Mouse (Mus musculus): ENCODE data around the gene Arhgap32.

Arhgap32 gene

DNA sequence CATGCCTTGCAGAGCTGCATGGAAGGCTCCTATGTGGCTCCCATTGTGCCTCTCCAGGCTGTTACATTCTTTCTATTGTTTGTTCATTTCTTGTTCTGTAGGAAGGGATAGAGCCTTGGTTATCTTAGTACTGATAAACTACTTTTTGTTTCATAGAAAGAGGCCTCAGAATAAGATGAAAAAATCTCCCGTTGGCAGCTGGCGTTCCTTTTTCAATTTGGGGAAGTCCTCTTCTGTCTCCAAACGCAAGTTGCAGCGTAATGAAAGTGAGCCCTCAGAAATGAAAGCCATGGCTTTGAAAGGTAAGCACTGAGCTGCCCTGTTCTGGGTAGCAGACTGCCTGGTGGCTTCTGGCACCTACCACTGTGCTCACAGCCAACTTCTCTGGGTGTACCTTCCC lies 134.6 kb downstream of the Arhgap32 start:
- DNase-seq (ENCODE audit: low read depth) = no peak

DNA sequence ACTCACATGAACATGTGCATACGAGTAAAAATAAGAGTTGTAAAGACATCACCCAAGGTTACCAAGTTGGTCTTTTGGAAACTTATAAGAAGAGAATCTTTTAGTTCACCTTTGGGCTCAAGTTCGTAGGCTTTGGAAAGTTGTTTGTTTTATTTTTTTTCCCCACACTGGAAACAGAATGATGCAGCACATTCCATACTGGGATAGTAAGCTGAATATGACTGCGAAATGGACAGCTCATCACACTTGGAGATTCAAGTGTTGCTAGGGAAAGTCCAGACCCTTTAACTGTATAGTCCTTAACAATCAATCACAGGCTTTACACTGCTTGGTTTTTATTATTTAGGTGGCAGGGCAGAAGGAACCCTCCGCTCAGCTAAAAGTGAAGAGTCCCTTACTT lies 137.8 kb downstream of the Arhgap32 start:
- no peak for DNase-seq (ENCODE audit: low read depth)

DNA sequence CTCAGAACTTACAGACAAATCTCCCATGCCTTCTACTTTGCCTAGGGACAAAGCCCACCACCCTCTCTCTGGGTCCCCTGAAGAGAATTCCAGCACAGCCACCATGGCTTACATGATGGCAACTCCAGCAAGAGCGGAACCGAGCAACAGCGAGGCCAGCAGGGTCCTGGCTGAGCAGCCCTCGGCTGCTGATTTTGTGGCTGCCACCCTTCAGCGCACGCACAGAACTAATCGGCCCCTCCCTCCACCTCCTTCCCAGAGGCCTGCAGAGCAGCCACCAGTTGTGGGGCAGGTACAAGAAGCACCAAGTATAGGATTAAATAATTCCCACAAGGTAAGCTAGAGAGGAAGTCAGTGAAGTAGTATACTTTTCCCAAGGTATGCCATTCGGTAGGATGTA lies 141.4 kb downstream of the Arhgap32 start:
- no peak for DNase-seq (ENCODE audit: low read depth)

GRCm38 (mm10) chr9:32257882-32258281 lies 141.9 kb downstream of the Arhgap32 start:
- DNase-seq (ENCODE audit: low read depth) = no peak

DNA sequence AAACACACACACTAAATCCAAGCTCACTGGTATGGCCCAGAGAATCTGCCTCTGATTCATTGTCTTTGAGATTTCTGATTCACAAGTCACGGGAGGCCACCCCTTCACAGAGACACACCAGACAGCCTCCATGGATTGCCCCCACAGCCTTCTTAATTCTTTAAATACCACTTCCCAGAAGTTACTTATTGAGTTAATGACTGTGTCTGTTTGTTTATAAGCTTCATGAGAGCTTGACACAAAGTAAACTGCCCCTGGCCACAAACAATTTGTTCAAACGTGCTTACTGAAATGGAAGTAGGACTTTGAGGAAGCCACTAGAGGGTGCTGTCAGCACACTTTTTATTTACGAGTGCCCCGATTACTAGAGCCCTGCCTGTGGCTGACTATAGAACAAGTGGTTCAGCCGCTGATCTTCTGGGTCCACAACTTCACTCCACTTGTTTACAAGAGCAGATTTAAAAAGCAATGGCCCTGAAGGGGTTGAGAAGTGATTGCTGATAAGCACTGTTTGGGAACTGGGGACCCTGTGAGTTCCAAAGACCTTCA lies 156.0 kb downstream of the Arhgap32 start:
- DNase-seq (ENCODE audit: low read depth) = peak; percentile 53

GRCm38 (mm10) chr9:32278052-32278451 lies 162.1 kb downstream of the Arhgap32 start:
- no peak for DNase-seq (ENCODE audit: low read depth)

DNA sequence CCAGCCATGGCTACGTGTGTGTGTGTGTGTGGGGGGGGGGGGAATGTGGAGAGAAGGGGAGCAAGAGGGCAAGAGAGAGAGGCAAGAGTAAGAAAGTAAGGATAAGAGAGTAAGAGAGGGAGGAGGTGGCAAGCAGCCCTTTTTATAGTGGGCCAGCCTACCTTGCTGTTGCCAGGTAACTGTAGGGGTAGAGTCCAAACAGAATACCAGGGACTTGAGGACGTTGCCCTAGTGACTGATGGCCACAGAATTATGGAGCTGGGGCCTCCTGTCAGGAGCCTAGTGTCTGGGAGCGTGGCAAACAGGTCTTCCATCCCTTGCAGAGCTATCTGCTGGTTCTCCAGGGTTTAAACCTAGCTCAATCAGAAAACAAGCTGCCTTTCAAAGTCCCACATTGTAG lies 163.9 kb downstream of the Arhgap32 start:
- no peak for DNase-seq (ENCODE audit: low read depth)

DNA sequence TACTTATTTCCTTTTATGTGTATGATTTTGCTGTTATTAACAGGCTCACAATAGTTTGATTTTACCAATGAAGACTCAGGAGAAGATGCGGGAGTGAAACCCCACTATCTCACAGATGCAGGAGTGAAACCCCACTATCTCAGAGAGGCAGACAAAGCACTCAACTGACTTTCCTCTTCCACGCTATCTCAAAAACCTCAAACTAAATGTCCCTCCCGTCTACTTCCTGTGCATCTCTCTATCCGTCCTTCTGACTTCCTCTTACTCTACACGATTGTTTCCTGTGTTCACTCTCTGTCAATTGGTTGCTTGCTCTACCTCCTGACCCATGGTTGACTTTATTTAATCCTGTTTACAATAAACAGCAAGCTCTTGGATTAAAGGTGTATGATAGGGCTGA lies 164.5 kb downstream of the Arhgap32 start:
- DNase-seq (ENCODE audit: low read depth) = peak; percentile 46

DNA sequence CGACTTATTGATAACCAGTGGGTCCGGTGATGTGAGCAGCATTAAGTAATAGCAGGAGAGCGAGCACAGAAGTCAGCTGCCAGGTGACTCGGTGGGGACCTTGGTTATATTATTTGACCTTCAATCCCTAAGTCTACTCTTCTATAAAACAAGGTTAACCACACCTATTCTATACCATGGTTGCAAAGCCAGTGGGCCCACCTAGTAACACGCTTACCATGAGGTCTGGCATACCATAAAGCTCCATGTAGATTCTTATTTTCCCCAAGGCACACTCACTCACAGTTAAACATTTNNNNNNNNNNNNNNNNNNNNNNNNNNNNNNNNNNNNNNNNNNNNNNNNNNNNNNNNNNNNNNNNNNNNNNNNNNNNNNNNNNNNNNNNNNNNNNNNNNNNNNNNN lies 167.7 kb downstream of the Arhgap32 start:
- no peak for DNase-seq (ENCODE audit: low read depth)

GRCm38 (mm10) chr9:32291618-32292017 lies 175.7 kb downstream of the Arhgap32 start:
- DNase-seq (ENCODE audit: low read depth) = no peak

- DNase-seq (ENCODE audit: low read depth) = no peak
These were observed 176.8 kb downstream of the Arhgap32 start for GRCm38 (mm10) chr9:32292686-32293085.

GRCm38 (mm10) chr9:32295061-32295800 lies 179.3 kb downstream of the Arhgap32 start:
- no peak for DNase-seq (ENCODE audit: low read depth)

DNA sequence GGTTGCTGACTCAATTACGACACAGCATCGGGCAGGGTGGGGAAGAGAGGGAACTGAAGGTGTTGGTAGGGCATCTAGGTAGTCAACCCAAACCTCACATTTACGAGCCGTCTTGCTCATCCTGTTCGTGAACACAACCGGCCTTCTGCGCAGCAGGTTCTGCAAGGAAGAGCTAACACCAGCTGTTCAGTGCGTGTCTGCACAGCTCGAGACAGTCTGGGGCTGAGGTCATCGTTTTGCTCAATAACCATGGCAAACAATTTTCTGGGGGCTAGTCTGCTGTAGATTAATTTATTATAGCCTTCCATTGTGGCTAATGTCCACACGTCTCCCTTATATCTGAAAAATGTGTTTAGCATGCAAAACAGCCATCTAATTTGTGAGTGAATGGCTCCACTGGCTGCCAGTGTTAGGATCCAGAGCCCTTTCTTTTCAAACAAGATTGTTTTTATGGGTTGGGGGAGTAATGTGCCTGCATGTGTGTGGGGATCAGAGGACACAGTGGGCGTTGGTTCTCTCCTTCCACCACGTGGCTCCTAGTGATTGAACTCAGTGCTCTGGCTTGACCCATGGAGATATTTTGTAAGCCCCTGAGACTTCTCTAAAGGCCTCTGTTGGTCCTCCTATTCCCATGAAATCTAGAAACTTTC lies 186.7 kb downstream of the Arhgap32 start:
- no peak for DNase-seq (ENCODE audit: low read depth)

- no peak for DNase-seq (ENCODE audit: low read depth)
These were observed 195.8 kb downstream of the Arhgap32 start for GRCm38 (mm10) chr9:32311786-32312185.

DNA sequence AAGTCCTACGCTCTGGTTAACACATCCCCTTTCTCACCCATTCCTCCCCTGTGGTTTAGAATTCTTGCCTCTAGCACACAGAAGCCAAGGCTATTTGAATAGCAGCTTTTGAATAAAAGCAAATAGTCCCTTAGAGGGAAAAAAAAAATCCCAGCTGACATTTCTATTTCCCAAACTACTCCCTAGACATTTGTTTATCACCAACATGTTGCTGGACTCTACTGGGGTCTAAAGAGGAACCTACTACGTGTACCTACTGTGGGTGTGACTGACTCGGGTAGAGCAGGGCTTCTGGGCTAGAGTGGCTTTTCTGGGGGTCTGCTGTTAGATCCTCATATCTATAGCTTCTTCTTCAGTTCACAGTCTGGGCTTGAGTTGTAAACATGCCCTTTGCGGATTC lies 196.3 kb downstream of the Arhgap32 start:
- DNase-seq (ENCODE audit: low read depth) = no peak

DNA sequence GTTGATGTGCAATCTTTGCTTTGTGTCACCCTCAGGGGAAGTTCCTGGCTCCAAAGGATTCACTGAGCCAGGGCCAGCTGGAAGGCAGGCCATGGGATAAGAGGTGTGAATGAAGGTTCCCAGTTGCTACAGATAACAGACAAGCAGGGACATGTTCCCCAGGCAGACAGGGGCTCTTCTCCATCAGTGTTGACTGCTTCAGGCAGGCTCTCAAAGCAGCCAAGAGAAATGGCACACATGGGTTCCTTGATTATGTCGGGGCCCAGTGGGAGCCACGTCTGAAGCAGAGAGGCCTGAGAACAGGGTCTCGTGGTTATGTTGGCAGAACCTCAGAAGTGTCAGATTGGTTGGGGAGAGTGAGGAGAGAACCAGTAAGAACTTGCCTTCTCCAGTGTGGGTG lies 198.1 kb downstream of the Arhgap32 start:
- no peak for DNase-seq (ENCODE audit: low read depth)

DNA sequence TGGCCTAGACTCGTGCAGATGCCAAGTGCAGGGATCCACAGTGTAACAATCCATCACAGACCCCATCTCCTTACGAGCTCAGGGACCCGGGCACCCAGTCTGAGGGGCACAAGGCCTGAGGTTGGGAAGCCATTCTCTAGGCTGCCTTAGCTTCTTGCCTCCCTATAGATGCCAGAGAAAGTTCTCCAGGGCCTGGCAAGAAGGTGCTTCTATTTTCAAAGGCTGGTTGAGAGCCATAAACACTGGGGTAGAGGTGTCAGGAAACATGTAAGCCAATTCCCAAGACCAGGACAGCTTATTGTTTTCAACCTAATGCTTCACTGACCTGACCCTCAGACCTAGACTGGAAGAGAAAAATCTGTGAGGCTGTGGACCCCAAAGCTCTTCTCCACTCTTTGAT lies 200.1 kb downstream of the Arhgap32 start:
- DNase-seq (ENCODE audit: low read depth) = no peak
